Mouse (Mus musculus): Measurements from ENCODE around the gene Mettl2. TPM values are rescaled to one million over a fixed set of nuclear protein-coding genes. Genes with fewer than 3 reads are reported as not detected.
"Not testable (repeated sequence)": the region's sequence is repeated elsewhere in the genome, so short reads cannot be mapped to it uniquely, and the experiment has no call there.

Mettl2 gene
- polyA plus RNA-seq (2015; fragmentation: Nextera tagmentation; extraction: Ambion mirVana), result 51.7 and 52.1 TPM in 2 replicates

DNA sequence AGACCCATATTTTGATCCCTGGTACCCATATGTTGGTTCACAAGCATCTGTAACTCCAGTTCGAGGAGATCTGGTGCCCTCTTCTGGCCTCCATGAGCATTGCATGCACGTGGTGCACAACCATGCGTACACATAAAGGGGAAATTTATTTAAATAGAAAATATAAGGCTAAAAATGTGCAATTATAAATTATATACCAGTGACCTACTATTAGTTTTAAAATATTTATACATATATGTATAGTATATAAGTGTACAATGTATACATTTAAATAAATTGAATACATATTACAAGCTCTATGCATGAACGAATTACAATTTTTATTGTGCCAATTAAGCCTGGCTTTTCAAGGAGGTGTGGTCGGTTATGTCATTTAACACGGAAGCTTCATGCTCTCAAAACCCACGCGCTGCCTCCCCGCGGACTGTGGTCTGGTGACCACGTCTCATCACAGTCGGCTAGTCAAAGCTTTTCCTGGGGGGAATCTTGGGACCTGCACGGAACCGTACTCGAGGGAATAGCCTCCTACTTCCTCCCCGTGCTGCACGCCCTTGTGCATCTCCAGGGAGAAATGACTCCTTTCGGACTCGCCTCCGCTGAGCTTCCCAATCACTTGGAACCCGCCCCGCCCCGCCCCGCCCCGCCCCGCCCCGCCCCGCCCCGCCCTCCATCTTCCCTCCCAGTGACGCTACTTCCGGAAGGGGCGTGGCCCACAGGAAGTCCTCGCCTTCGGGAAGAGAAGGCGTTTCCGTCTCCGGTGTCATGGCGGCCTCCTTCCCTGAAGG is at the start of gene Mettl2:
Mettl2 (plus strand) TSS at position 691 of the 785 bp plus-strand sequence.
- Histone ChIP-seq H3K9me3 (no peaks in the 10 kb centered on the region), H3K27ac (no peak within 1 kb of the TSS), H3K9ac (peak within 1 kb of the TSS; percentile 83), H3K36me3 (peaks cover 23% of the 10 kb centered on the region), H3K4me3 (peak within 1 kb of the TSS; percentile 96), H3K4me1 (peaks cover 12% of the 10 kb centered on the region), H3K4me2 (replicated peaks) (peak within 1 kb of the TSS; percentile 86), H3K27me3 (no peaks in the 10 kb centered on the region)
- WGBS, result 1% methylated on average over 24 of the region's 38 CpGs
- peak; percentile 91 for ATAC-seq (ENCODE audit: low FRiP score, low read depth)

DNA sequence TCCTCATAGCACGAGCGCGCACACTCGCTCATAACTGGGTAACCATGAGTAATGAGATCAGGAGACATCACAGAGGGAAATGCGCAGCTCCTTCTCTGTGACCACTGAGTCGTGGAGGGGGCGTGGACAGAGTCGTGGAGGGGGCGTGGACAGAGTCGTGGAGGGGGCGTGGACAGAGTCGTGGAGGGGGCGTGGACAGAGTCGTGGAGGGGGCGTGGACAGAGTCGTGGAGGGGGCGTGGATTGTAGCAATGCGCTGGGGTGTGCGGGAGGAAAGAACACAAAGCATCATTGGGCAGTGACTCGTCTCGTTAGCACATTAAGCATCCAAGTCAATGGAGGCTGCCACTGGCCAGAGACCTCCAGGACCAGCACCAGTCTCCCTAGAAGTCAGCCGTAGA is 13.8 kb upstream of the Mettl2 start:
- not testable (repeated sequence) for H3K9ac ChIP-seq; H3K9me3 ChIP-seq; H3K36me3 ChIP-seq; H3K27ac ChIP-seq; H3K4me2 ChIP-seq (replicated peaks); ATAC-seq (ENCODE audit: low FRiP score, low read depth); H3K4me1 ChIP-seq; H3K4me3 ChIP-seq; H3K27me3 ChIP-seq
- 78% methylated on average over 20 of the region's 22 CpGs for WGBS

GRCm38 (mm10) chr11:105117814-105118213 is 8.4 kb upstream of the Mettl2 start:
- H3K27me3 ChIP-seq, result no peaks in the 10 kb centered on the region
- no peak for ATAC-seq (ENCODE audit: low FRiP score, low read depth)
- WGBS, result 79% methylated on average over 7 of the region's 7 CpGs
- no peaks in the 10 kb centered on the region for H3K36me3 ChIP-seq
- H3K9me3 ChIP-seq, result no peaks in the 10 kb centered on the region
- no peaks in the 10 kb centered on the region for H3K4me1 ChIP-seq
- H3K4me3 ChIP-seq, result no peak overlapping the region
- no peak overlapping the region for H3K9ac ChIP-seq
- no peak overlapping the region for H3K27ac ChIP-seq
- no peak overlapping the region for H3K4me2 ChIP-seq (replicated peaks)

DNA sequence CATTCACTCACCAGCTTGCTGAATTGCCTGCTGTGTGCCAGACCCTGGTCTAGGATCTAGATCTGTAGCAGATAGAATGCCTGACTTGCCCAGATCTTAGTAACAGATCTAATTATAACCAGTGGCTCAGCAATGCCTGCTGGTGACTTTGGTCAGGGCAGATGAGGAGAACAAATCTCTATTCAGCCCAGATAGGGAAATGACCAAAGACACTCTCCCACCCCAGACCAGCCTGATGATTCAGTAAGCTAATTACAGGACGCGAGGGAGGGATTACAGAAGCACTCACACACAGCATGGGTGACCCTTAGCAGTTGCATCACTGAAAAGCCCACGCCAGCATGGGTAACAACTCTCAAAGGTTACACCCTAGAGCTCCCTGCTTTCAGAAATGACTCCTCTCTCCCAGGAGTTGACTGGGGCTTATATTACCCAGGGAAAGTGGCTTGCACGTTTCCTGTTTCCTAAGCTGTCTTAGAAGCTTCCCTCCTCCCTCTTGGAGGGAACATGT is 5.6 kb upstream of the Mettl2 start:
- WGBS, result 32% methylated on average over 4 of the region's 4 CpGs
- ATAC-seq (ENCODE audit: low FRiP score, low read depth), result no peak

GRCm38 (mm10) chr11:105121792-105122191 is 4.4 kb upstream of the Mettl2 start:
- not testable (repeated sequence) for H3K4me2 ChIP-seq (replicated peaks); H3K9me3 ChIP-seq; ATAC-seq (ENCODE audit: low FRiP score, low read depth); H3K27me3 ChIP-seq; H3K27ac ChIP-seq; H3K9ac ChIP-seq; H3K4me1 ChIP-seq; H3K4me3 ChIP-seq; H3K36me3 ChIP-seq
- 62% methylated on average over 5 of the region's 5 CpGs for WGBS

More for the DNA sequence above, 5.6 kb upstream of the Mettl2 start:
- H3K4me2 ChIP-seq (replicated peaks), result no peak overlapping the region
- no peaks in the 10 kb centered on the region for H3K27me3 ChIP-seq
- no peak overlapping the region for H3K4me3 ChIP-seq
- no peak overlapping the region for H3K27ac ChIP-seq
- H3K9ac ChIP-seq, result no peak overlapping the region; the same call in 1 of the 2 replicates
- H3K4me1 ChIP-seq, result no peaks in the 10 kb centered on the region
- no peaks in the 10 kb centered on the region for H3K36me3 ChIP-seq
- H3K9me3 ChIP-seq, result no peaks in the 10 kb centered on the region

DNA sequence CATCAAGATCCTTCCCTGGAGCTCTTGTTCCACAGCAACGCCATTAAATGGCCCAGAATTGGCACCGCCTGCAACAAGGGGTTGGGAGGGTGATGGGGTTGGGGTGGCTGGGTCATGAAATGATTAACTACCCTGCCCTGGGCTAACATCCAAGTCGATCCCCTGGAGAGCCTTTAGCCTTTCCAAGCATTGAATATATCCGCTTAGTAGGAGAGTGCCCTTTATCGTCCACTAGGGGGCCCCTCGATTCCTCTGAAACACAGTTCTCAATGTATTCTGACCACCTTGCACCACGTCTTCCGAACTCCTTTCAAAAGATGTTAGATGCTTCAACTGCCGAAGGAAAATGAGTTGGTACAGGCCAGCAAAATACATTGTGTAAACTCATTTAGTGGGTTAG is 2.2 kb upstream of the Mettl2 start:
- peaks cover 4% of the 10 kb centered on the region for H3K36me3 ChIP-seq
- no peak overlapping the region for H3K9ac ChIP-seq
- no peaks in the 10 kb centered on the region for H3K27me3 ChIP-seq
- WGBS, result 4% methylated on average over 9 of the region's 9 CpGs
- ATAC-seq (ENCODE audit: low FRiP score, low read depth), result peak; percentile 42; the same call in 1 of the 2 replicates
- no peak overlapping the region for H3K4me3 ChIP-seq
- H3K9me3 ChIP-seq, result no peaks in the 10 kb centered on the region
- no peak overlapping the region for H3K4me2 ChIP-seq (replicated peaks)
- no peak overlapping the region for H3K27ac ChIP-seq
- H3K4me1 ChIP-seq, result peaks cover 12% of the 10 kb centered on the region

DNA sequence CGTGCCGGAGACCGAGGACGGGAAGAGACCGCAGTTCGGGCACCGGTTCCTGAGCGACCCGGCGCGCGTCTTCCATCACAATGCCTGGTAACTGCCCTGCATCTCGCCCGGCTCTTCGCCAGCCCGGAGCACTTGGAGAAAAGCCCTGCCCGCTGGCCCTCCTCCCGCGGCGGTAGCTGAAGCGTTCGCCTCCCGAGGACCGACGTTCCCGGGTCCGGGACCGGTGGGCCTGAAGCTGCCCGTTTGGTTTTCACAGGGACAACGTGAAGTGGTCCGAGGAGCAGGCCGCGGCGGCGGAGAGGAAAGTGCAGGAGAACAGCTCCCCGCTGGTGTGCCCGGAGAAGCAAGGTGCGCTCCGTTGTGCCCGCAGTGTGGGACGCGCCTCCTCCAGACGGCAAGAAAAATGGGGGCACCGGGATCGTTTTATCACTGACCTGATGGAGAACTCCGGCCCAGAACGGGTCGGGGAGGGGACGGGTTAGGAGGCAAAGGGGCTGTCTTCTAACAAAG is 350 bp downstream of the Mettl2 start:
- under 1% methylated on average over 47 of the region's 49 CpGs for WGBS
- peak; percentile 3; the same call in 1 of the 2 replicates for ATAC-seq (ENCODE audit: low FRiP score, low read depth)
- Histone ChIP-seq H3K9me3 (no peaks in the 10 kb centered on the region), H3K9ac (peak overlapping the region; percentile 83), H3K4me2 (replicated peaks) (peak overlapping the region; percentile 86), H3K4me3 (peak overlapping the region; percentile 96), H3K36me3 (peaks cover 28% of the 10 kb centered on the region), H3K4me1 (peaks cover 12% of the 10 kb centered on the region), H3K27me3 (no peaks in the 10 kb centered on the region), H3K27ac (no peak overlapping the region)

- no peak overlapping the region for H3K9ac ChIP-seq
- H3K4me3 ChIP-seq, result no peak overlapping the region
- WGBS, result 93% methylated on average over 7 of the region's 7 CpGs
- peaks cover 99% of the 10 kb centered on the region for H3K36me3 ChIP-seq
- ATAC-seq (ENCODE audit: low FRiP score, low read depth), result no peak
- no peak overlapping the region for H3K27ac ChIP-seq
- H3K9me3 ChIP-seq, result no peaks in the 10 kb centered on the region
- H3K27me3 ChIP-seq, result no peaks in the 10 kb centered on the region
- no peak overlapping the region for H3K4me2 ChIP-seq (replicated peaks)
- no peaks in the 10 kb centered on the region for H3K4me1 ChIP-seq
Observed at GRCm38 (mm10) chr11:105135692-105136091, 9.5 kb downstream of the Mettl2 start.

GRCm38 (mm10) chr11:105137255-105137654 is 11.0 kb downstream of the Mettl2 start:
- not testable (repeated sequence) for H3K4me3 ChIP-seq; H3K27me3 ChIP-seq; H3K27ac ChIP-seq; ATAC-seq (ENCODE audit: low FRiP score, low read depth); H3K9ac ChIP-seq; H3K9me3 ChIP-seq; H3K4me2 ChIP-seq (replicated peaks); H3K4me1 ChIP-seq
- 90% methylated on average over 2 of the region's 2 CpGs for WGBS
- peaks cover 93% of the 10 kb centered on the region for H3K36me3 ChIP-seq

DNA sequence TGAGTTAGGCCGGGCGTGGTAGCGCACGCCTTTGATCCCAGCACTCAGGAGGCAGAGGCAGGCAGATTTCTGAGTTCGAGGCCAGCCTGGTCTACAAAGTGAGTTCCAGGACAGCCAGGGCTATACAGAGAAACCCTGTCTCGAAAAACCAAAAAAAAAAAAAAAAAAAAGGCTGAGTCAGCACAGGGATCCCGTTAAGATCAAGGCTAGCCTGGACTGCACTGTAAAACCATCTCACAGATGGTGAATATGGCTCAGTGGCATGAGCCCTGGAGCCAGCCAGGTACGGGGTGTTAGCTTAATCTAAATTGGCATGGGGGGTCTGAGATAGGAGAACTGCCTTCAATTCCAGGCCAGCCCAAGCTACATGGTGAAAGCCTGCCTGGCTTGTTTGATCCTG is 14.3 kb downstream of the Mettl2 start:
- H3K4me3 ChIP-seq; H3K27ac ChIP-seq; H3K9ac ChIP-seq; ATAC-seq (ENCODE audit: low FRiP score, low read depth); H3K4me1 ChIP-seq; H3K4me2 ChIP-seq (replicated peaks); H3K9me3 ChIP-seq; H3K27me3 ChIP-seq: not testable (repeated sequence)
- peaks cover 62% of the 10 kb centered on the region for H3K36me3 ChIP-seq
- WGBS, result 95% methylated on average over 8 of the region's 8 CpGs

GRCm38 (mm10) chr11:105141115-105141514 is 14.9 kb downstream of the Mettl2 start:
- Histone ChIP-seq H3K4me2 (replicated peaks) (no peak overlapping the region), H3K36me3 (peaks cover 56% of the 10 kb centered on the region)
- 95% methylated on average over 5 of the region's 5 CpGs for WGBS

GRCm38 (mm10) chr11:105143564-105143963 is 17.3 kb downstream of the Mettl2 start:
- no peak overlapping the region for H3K4me2 ChIP-seq (replicated peaks)
- H3K27ac ChIP-seq, result no peak overlapping the region
- no peak overlapping the region for H3K9ac ChIP-seq
- H3K4me1 ChIP-seq, result no peaks in the 10 kb centered on the region
- peaks cover 32% of the 10 kb centered on the region for H3K36me3 ChIP-seq
- no peak overlapping the region for H3K4me3 ChIP-seq
- H3K9me3 ChIP-seq, result no peaks in the 10 kb centered on the region
- no peaks in the 10 kb centered on the region for H3K27me3 ChIP-seq
- ATAC-seq (ENCODE audit: low FRiP score, low read depth), result no peak

More at GRCm38 (mm10) chr11:105141115-105141514, 14.9 kb downstream of the Mettl2 start:
- no peak overlapping the region for H3K27ac ChIP-seq
- H3K9ac ChIP-seq, result no peak overlapping the region
- no peaks in the 10 kb centered on the region for H3K27me3 ChIP-seq
- no peaks in the 10 kb centered on the region for H3K4me1 ChIP-seq
- no peaks in the 10 kb centered on the region for H3K9me3 ChIP-seq
- no peak overlapping the region for H3K4me3 ChIP-seq
- ATAC-seq (ENCODE audit: low FRiP score, low read depth), result no peak

Measured in limb, embryonic 13.5 days (tissue).